Mouse (Mus musculus) E14TG2a.4 (cell line): Measurements from ENCODE around the gene Fam71f1.
A peak's percentile ranks its signal among the peaks of the same experiment; 100 is the strongest.
"Not testable (repeated sequence)": the region's sequence is repeated elsewhere in the genome, so short reads cannot be mapped to it uniquely, and the experiment has no call there.

ENCODE experiments used
- H3K27me3 ChIP-seq: 2 replicates; pipeline ENCODE4 v1.6.1; 2014; ENCODE audit warnings: low read length, control low read depth; ENCODE audit not compliant: insufficient read depth
- H3K36me3 ChIP-seq: 2 replicates; pipeline ENCODE4 v1.6.1; 2014; ENCODE audit warnings: low read length, control low read depth; ENCODE audit not compliant: insufficient read depth
- H3K4me1 ChIP-seq: replicated peaks from 2 replicates; pipeline ENCODE4 v1.6.1; 2014; ENCODE audit warnings: low read depth, low read length, control low read depth
- H3K4me3 ChIP-seq: replicated peaks from 2 replicates; pipeline ENCODE4 v1.5.1; 2014; ENCODE audit warnings: mild to moderate bottlenecking, low read length
- H3K9me3 ChIP-seq: 2 replicates; pipeline ENCODE4 v1.6.1; 2014; ENCODE audit warnings: low read length, control low read depth
- CTCF ChIP-seq: conservative IDR thresholded peaks from 2 replicates; pipeline ENCODE4 v1.5.1; 2014; ENCODE audit warnings: low read length
- NANOG ChIP-seq: IDR thresholded peaks from 2 replicates; pipeline ENCODE4 v1.6.1; 2014; ENCODE audit warnings: borderline replicate concordance, low read length, mixed read lengths
- POU5F1 ChIP-seq: IDR thresholded peaks from 2 replicates; pipeline ENCODE4 v1.6.1; 2014; ENCODE audit warnings: low read length, borderline replicate concordance

Fam71f1 gene

DNA sequence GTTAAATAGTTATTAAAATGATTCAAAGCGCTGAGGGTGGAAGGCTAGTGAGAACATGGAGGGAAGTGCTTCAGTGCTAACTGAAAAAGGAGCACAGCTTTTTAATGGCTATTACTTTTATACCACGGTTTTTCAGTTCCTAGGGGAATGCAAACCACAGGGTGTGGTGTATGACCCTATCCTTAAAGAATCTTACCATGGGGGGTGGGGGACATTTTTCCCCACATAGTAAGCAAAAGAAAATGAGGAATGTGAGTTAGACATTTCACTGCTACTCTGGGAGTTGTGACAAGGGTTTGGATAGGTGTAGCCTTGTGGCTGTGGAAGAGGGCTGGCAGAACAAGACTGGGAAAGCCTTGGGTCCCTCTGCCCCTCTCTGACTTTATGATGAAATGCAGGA lies 1.7 kb upstream of the Fam71f1 start:
- no peak overlapping the region for H3K4me3 ChIP-seq
- H3K9me3 ChIP-seq: no peaks in the 10 kb centered on the region
- TF ChIP-seq NANOG: no peak
- H3K4me1 ChIP-seq: no peaks in the 10 kb centered on the region
- H3K36me3 ChIP-seq: no peaks in the 10 kb centered on the region
- H3K27me3 ChIP-seq: peaks cover 12% of the 10 kb centered on the region

DNA sequence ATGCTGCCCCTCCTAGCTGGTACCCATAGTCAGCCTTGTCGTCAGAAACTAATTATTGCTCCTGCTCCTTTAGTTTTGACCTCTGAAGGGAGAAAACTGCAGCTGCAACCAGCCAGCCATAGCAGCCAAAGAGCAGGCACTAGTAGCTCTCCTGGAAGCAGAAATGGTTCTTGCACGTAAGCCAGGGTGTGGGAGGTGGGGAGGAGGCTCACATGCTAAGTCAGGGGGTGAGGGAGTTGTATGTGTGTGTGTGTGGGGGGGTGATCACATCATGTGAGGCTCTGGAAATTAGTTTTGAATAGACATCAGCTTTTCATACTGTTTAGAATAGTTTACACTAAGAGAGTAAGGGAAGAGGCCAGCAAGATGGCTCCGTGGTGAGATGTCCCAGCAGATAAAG lies 999 bp upstream of the Fam71f1 start:
- Histone ChIP-seq H3K27me3 (peaks cover 12% of the 10 kb centered on the region), H3K9me3 (no peaks in the 10 kb centered on the region), H3K4me3 (no peak overlapping the region), H3K4me1 (no peaks in the 10 kb centered on the region), H3K36me3 (no peaks in the 10 kb centered on the region)
- TF ChIP-seq POU5F1: no peak

DNA sequence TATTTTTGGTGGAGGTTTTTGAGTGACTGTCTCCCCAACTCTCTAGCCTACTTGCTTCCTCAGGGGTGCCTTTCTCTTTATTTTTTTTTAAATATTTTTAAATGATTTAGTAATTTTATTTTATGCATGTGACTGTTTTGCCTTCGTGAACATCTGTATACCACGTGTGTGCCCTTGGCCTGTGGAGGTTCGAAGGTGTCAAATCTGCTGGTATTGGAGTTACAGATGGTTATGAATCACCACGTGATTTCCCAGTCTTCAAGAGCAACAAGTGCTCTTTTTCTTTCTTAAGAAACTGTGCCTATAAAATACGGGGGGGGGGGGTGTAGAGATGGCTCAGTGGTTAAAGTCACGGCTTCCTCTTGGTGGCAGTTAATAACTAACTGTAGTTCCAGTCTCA lies 2.6 kb downstream of the Fam71f1 start:
- Histone ChIP-seq H3K4me3 (no peak overlapping the region), H3K4me1 (no peaks in the 10 kb centered on the region), H3K9me3 (no peaks in the 10 kb centered on the region), H3K36me3 (no peaks in the 10 kb centered on the region), H3K27me3 (peaks cover 12% of the 10 kb centered on the region)
- TF ChIP-seq POU5F1 (no peak), CTCF (no peak), NANOG (no peak)

DNA sequence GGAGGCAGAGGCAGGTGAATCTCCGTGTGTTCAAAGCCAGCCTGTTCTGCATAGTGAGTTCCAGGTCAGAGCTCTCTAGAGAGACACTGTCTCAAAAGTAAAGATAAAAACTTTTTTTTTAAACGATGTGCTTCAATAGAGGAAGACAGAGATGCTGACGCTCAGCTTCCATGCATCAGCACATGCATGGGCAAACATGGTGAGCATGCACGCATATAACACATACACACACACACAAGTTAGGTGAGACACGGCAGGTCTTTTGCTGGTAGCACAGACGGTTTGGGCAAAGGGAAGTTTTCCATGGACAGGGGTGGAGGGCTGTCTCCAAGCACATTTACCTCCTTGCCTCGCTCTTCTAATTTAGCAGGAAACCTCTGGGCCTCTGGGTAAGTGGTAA lies 3.2 kb downstream of the Fam71f1 start:
- Histone ChIP-seq H3K27me3 (peaks cover 12% of the 10 kb centered on the region), H3K9me3 (no peaks in the 10 kb centered on the region), H3K4me3 (no peak overlapping the region), H3K4me1 (no peaks in the 10 kb centered on the region), H3K36me3 (no peaks in the 10 kb centered on the region)
- TF ChIP-seq CTCF: no peak
- TF ChIP-seq NANOG: no peak
- TF ChIP-seq POU5F1: no peak

DNA sequence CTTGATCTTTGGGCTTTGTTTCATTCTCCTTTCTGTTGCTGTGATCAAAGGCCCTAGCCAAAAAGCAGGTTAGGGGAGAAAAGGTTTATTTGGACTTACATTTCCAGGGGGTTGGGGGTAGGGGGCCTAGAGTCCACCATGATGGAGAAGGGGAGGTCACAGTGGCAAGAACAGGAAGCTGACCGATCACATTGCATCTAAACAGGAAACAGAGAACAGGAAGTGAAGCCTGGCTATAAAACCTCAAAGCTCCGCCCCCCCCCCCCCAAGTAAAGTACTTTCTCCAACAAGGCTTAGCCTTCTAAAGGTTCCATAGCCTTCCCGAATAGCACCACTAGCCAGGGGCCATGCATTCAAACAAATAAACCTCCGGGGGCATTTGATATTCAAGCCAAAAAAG lies 3.8 kb downstream of the Fam71f1 start:
- Histone ChIP-seq H3K9me3 (no peaks in the 10 kb centered on the region), H3K27me3 (peaks cover 12% of the 10 kb centered on the region), H3K36me3 (no peaks in the 10 kb centered on the region), H3K4me3 (no peak overlapping the region), H3K4me1 (no peaks in the 10 kb centered on the region)
- no peak for TF ChIP-seq POU5F1
- no peak for TF ChIP-seq NANOG
- no peak for TF ChIP-seq CTCF

DNA sequence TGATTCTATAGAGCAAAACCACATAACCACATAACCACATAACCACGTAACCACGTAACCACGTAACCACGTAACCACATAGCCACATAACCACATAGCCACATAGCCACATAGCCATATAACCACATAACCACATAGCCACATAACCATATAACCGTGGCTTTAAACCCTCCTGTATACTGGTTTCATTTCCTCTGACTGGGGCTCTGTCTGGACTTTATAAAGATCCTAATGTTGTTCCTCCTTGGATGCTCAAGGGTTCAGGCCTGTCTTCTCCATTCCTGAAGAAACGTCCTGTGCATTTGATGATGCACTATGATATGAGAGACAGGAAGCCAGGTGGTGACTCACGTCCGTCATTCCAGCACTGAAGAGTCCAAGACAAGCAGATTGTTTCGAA lies 8.0 kb downstream of the Fam71f1 start:
- Histone ChIP-seq H3K4me1 (peaks cover 11% of the 10 kb centered on the region), H3K4me3 (no peak overlapping the region), H3K9me3 (no peaks in the 10 kb centered on the region), H3K27me3 (peaks cover 5% of the 10 kb centered on the region; the same call in 1 of the 2 replicates), H3K36me3 (no peaks in the 10 kb centered on the region)
- TF ChIP-seq NANOG (no peak), CTCF (no peak), POU5F1 (no peak)

DNA sequence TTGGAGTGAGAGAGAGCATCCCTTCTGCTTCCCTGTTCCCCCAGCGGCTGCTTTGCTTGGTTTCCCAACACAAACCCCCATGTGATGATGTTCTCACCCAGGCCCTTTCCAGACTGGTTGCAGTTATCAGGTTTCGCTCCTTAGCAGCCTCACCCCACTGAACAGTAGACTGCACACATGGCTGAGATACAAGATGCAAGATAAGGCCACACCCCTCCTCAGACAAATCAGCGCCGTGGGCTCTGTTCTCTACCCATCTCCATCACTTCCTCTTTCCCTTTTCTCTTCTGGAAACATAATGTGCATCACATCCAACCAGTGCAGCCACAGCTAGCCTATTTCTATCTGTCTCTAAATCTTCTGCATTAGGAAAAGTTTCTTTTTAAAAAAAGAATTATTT lies 10.6 kb downstream of the Fam71f1 start:
- peaks cover 22% of the 10 kb centered on the region for H3K27me3 ChIP-seq
- H3K9me3 ChIP-seq: no peaks in the 10 kb centered on the region
- TF ChIP-seq NANOG: no peak
- no peak for TF ChIP-seq CTCF
- no peak for TF ChIP-seq POU5F1

DNA sequence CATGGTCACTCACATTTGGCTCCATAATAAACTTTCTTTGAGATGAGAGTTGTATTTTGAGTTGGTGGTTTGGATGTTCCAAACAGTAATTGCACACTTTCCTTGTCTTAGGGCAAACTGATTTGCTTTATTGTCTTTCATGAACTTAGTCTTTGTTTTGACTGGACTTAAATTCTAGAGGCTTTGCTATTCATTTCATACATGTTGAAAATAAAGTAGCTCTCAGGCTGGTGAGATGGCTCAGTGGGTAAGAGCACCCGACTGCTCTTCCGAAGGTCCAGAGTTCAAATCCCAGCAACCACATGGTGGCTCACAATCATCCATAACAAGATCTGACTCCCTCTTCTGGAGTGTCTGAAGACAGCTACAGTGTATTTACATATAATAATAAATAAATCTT lies 27.6 kb downstream of the Fam71f1 start:
- not testable (repeated sequence) for H3K36me3 ChIP-seq, H3K9me3 ChIP-seq, H3K4me3 ChIP-seq, H3K27me3 ChIP-seq
- peaks cover 29% of the 10 kb centered on the region for H3K4me1 ChIP-seq

More for the DNA sequence above, 10.6 kb downstream of the Fam71f1 start:
- H3K4me3 ChIP-seq: no peak overlapping the region
- H3K4me1 ChIP-seq: peaks cover 11% of the 10 kb centered on the region
- H3K36me3 ChIP-seq: no peaks in the 10 kb centered on the region

DNA sequence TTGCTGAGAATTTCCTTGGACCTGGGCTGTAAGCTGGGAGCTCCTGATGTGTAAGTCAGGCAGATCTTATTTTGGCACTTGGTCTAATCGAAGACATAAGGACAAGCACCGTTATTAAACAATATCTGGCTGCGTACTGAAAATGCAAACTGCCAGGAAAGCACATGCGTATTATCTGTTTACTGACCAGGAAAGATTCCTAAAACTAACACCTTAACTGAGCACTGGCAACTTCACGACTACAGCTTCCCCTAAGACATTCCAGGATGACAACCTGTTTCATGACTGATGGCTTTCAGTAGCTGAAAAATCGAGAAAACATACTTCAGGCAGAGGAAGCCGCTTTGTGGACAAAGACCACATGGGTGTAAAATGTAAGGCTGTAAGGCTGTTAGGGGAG lies 28.2 kb downstream of the Fam71f1 start:
- H3K36me3 ChIP-seq: no peaks in the 10 kb centered on the region
- H3K4me1 ChIP-seq: peaks cover 33% of the 10 kb centered on the region
- TF ChIP-seq CTCF (no peak), POU5F1 (no peak), NANOG (no peak)
- H3K27me3 ChIP-seq: peaks cover 5% of the 10 kb centered on the region
- H3K4me3 ChIP-seq: peak overlapping the region; percentile 98
- no peaks in the 10 kb centered on the region for H3K9me3 ChIP-seq
